Mouse (Mus musculus): ENCODE measurements at regions not wholly inside any gene's neighbourhood (a gene's known extent, or its start where the extent isn't known, plus 50 kb on each side); places are given as distances from the start of the nearest gene placed in this dataset.
"Not testable (repeated sequence)": the region's sequence is repeated elsewhere in the genome, so short reads cannot be mapped to it uniquely, and the experiment has no call there.

- H3K4me3 ChIP-seq (replicated peaks; ENCODE audit: low read length), result no peak overlapping the region
- ATAC-seq (ENCODE audit: low FRiP score) (no peak), DNase-seq (ENCODE audit: low spot score) (no peak)
- H3K36me3 ChIP-seq (replicated peaks; ENCODE audit: control insufficient read depth, insufficient read depth), result no peaks in the 10 kb centered on the region
- H3K27me3 ChIP-seq (ENCODE audit: control insufficient read depth, insufficient read depth, low read length), result no peaks in the 10 kb centered on the region
- no peak overlapping the region for H3K4me2 ChIP-seq (replicated peaks)
- no peak overlapping the region for H3K27ac ChIP-seq
- 97% methylated on average over 4 of the region's 4 CpGs for WGBS
- no peak overlapping the region for H3K9ac ChIP-seq
- no peaks in the 10 kb centered on the region for H3K4me1 ChIP-seq (replicated peaks; ENCODE audit: control insufficient read depth, insufficient read depth, low read length)
- 0 out of 2 replicates have a peak, but pooled peaks cover 4% of the 10 kb centered on the region for H3K9me3 ChIP-seq (ENCODE audit: control insufficient read depth, low read length)
Measured at GRCm38 (mm10) chr14:45797320-45797696, 139.4 kb upstream of the Ddhd1 start.

- H3K36me3 ChIP-seq (replicated peaks; ENCODE audit: control insufficient read depth, insufficient read depth), result no peaks in the 10 kb centered on the region
- H3K27me3 ChIP-seq (ENCODE audit: control insufficient read depth, insufficient read depth, low read length), result no peaks in the 10 kb centered on the region
- 85% methylated on average over 2 of the region's 2 CpGs for WGBS
- no peak overlapping the region for H3K4me2 ChIP-seq (replicated peaks)
- 0 out of 2 replicates have a peak, but pooled peaks cover 4% of the 10 kb centered on the region for H3K9me3 ChIP-seq (ENCODE audit: control insufficient read depth, low read length)
- H3K4me3 ChIP-seq (replicated peaks; ENCODE audit: low read length), result no peak overlapping the region
- ATAC-seq (ENCODE audit: low FRiP score), result no peak
- DNase-seq (ENCODE audit: low spot score), result no peak
- no peak overlapping the region for H3K9ac ChIP-seq
- H3K27ac ChIP-seq, result no peak overlapping the region
- no peaks in the 10 kb centered on the region for H3K4me1 ChIP-seq (replicated peaks; ENCODE audit: control insufficient read depth, insufficient read depth, low read length)
Measured at GRCm38 (mm10) chr14:45799286-45799685, 141.3 kb upstream of the Ddhd1 start.

DNA sequence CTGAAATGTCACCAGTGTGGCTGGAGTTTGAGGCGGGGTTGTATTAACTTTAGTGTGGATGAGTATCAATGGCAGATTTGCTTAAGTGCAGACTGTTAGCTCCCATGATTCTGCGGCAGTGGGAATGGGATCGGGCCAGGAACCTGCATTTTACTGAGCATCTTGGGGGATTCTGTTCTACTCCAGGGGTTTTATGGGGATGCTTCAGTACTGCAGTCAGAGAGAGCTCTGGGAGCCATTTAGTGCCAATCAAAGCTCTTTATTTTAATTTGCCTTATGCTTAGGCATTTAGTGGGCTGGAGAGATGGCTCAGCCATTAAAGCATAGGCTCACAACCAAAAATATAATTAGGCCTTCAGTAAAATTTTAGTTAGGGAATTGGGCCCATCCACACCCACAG lies 148.0 kb upstream of the Ddhd1 start:
- DNase-seq (ENCODE audit: low spot score) (no peak), ATAC-seq (ENCODE audit: low FRiP score) (no peak)
- Histone ChIP-seq H3K27ac (no peak overlapping the region), H3K4me3 (replicated peaks; ENCODE audit: low read length) (no peak overlapping the region), H3K9me3 (ENCODE audit: control insufficient read depth, low read length) (no peaks in the 10 kb centered on the region), H3K9ac (no peak overlapping the region), H3K4me2 (replicated peaks) (no peak overlapping the region), H3K4me1 (replicated peaks; ENCODE audit: control insufficient read depth, insufficient read depth, low read length) (no peaks in the 10 kb centered on the region), H3K36me3 (replicated peaks; ENCODE audit: control insufficient read depth, insufficient read depth) (no peaks in the 10 kb centered on the region), H3K27me3 (ENCODE audit: control insufficient read depth, insufficient read depth, low read length) (no peaks in the 10 kb centered on the region)
- 85% methylated on average over 3 of the region's 3 CpGs for WGBS

- Histone ChIP-seq H3K4me2 (replicated peaks) (no peak overlapping the region), H3K36me3 (replicated peaks; ENCODE audit: control insufficient read depth, insufficient read depth) (no peaks in the 10 kb centered on the region), H3K9ac (no peak overlapping the region), H3K27me3 (ENCODE audit: control insufficient read depth, insufficient read depth, low read length) (no peaks in the 10 kb centered on the region), H3K4me3 (replicated peaks; ENCODE audit: low read length) (no peak overlapping the region), H3K9me3 (ENCODE audit: control insufficient read depth, low read length) (no peaks in the 10 kb centered on the region), H3K27ac (no peak overlapping the region), H3K4me1 (replicated peaks; ENCODE audit: control insufficient read depth, insufficient read depth, low read length) (no peaks in the 10 kb centered on the region)
- DNase-seq (ENCODE audit: low spot score) (no peak), ATAC-seq (ENCODE audit: low FRiP score) (no peak)
- 85% methylated on average over 7 of the region's 7 CpGs for WGBS
Measured at GRCm38 (mm10) chr14:45806726-45807280, 148.9 kb upstream of the Ddhd1 start.

DNA sequence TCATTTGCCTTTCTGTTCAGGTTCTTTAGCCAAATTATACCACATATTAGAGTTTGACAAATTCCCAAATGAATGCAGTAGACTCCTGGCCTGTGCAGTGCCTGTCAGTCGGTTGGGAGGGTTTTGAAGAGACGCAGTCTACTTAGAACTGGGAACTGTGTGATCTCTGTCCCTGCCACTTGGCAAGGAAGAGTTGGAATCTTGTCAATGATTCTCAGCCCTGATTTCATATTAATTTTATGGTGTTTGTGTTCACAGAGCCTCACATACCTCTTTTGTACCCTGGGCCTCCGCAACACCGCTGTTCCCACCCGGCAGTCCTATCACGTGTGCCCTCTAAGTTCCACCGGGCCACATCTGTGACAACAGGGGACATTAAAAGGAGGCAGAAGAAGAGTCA lies 149.8 kb upstream of the Ddhd1 start:
- H3K27ac ChIP-seq, result no peak overlapping the region
- ATAC-seq (ENCODE audit: low FRiP score), result no peak
- H3K9me3 ChIP-seq (ENCODE audit: control insufficient read depth, low read length), result no peaks in the 10 kb centered on the region
- H3K36me3 ChIP-seq (replicated peaks; ENCODE audit: control insufficient read depth, insufficient read depth), result no peaks in the 10 kb centered on the region
- H3K27me3 ChIP-seq (ENCODE audit: control insufficient read depth, insufficient read depth, low read length), result no peaks in the 10 kb centered on the region
- no peak overlapping the region for H3K9ac ChIP-seq
- H3K4me2 ChIP-seq (replicated peaks), result no peak overlapping the region
- WGBS, result 89% methylated on average over 7 of the region's 7 CpGs
- H3K4me1 ChIP-seq (replicated peaks; ENCODE audit: control insufficient read depth, insufficient read depth, low read length), result no peaks in the 10 kb centered on the region
- no peak for DNase-seq (ENCODE audit: low spot score)
- no peak overlapping the region for H3K4me3 ChIP-seq (replicated peaks; ENCODE audit: low read length)

GRCm38 (mm10) chr14:45809491-45809890 lies 151.5 kb upstream of the Ddhd1 start:
- Histone ChIP-seq H3K9me3 (ENCODE audit: control insufficient read depth, low read length) (no peaks in the 10 kb centered on the region), H3K36me3 (replicated peaks; ENCODE audit: control insufficient read depth, insufficient read depth) (no peaks in the 10 kb centered on the region), H3K4me3 (replicated peaks; ENCODE audit: low read length) (no peak overlapping the region), H3K27ac (no peak overlapping the region), H3K27me3 (ENCODE audit: control insufficient read depth, insufficient read depth, low read length) (no peaks in the 10 kb centered on the region), H3K4me2 (replicated peaks) (no peak overlapping the region), H3K4me1 (replicated peaks; ENCODE audit: control insufficient read depth, insufficient read depth, low read length) (no peaks in the 10 kb centered on the region), H3K9ac (no peak overlapping the region)
- no peak for ATAC-seq (ENCODE audit: low FRiP score)
- DNase-seq (ENCODE audit: low spot score), result no peak
- WGBS, result 90% methylated on average over 7 of the region's 7 CpGs

DNA sequence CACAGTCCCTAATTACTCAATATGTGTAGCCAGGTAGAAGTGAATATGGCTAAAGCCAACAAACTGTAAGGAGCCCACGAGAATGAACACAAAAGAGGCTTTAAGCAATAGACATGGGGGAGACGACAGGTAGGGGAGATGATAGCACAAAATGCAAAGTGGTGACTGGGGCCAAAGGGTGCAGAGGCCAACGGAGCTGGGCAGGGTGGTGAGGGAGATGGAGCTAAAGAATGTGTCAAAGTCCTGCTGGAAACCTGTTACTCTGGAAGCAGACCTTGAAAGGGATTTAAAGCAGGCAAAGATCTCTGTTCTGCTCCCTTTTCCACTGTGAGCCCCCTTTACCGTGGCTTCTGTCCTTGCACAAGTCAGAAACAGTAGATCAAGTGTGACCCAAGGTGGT lies 152.2 kb upstream of the Ddhd1 start:
- Histone ChIP-seq H3K4me1 (replicated peaks; ENCODE audit: control insufficient read depth, insufficient read depth, low read length) (no peaks in the 10 kb centered on the region), H3K27me3 (ENCODE audit: control insufficient read depth, insufficient read depth, low read length) (no peaks in the 10 kb centered on the region), H3K27ac (no peak overlapping the region), H3K4me3 (replicated peaks; ENCODE audit: low read length) (no peak overlapping the region), H3K9me3 (ENCODE audit: control insufficient read depth, low read length) (no peaks in the 10 kb centered on the region), H3K4me2 (replicated peaks) (no peak overlapping the region), H3K36me3 (replicated peaks; ENCODE audit: control insufficient read depth, insufficient read depth) (no peaks in the 10 kb centered on the region), H3K9ac (no peak overlapping the region)
- ATAC-seq (ENCODE audit: low FRiP score) (no peak), DNase-seq (ENCODE audit: low spot score) (no peak)
- WGBS, result 83% methylated on average over 4 of the region's 4 CpGs

GRCm38 (mm10) chr14:45810630-45811029 lies 152.7 kb upstream of the Ddhd1 start:
- Histone ChIP-seq H3K36me3 (replicated peaks; ENCODE audit: control insufficient read depth, insufficient read depth) (no peaks in the 10 kb centered on the region), H3K27me3 (ENCODE audit: control insufficient read depth, insufficient read depth, low read length) (no peaks in the 10 kb centered on the region), H3K4me2 (replicated peaks) (no peak overlapping the region), H3K27ac (no peak overlapping the region), H3K4me3 (replicated peaks; ENCODE audit: low read length) (no peak overlapping the region), H3K4me1 (replicated peaks; ENCODE audit: control insufficient read depth, insufficient read depth, low read length) (no peaks in the 10 kb centered on the region), H3K9me3 (ENCODE audit: control insufficient read depth, low read length) (no peaks in the 10 kb centered on the region), H3K9ac (no peak overlapping the region)
- 87% methylated on average over 3 of the region's 3 CpGs for WGBS
- DNase-seq (ENCODE audit: low spot score), result no peak
- no peak for ATAC-seq (ENCODE audit: low FRiP score)

GRCm38 (mm10) chr14:45815598-45815997 lies 157.7 kb upstream of the Ddhd1 start:
- Histone ChIP-seq H3K4me2 (replicated peaks) (no peak overlapping the region), H3K4me3 (replicated peaks; ENCODE audit: low read length) (no peak overlapping the region), H3K27ac (no peak overlapping the region), H3K9me3 (ENCODE audit: control insufficient read depth, low read length) (no peaks in the 10 kb centered on the region), H3K27me3 (ENCODE audit: control insufficient read depth, insufficient read depth, low read length) (no peaks in the 10 kb centered on the region), H3K36me3 (replicated peaks; ENCODE audit: control insufficient read depth, insufficient read depth) (no peaks in the 10 kb centered on the region), H3K4me1 (replicated peaks; ENCODE audit: control insufficient read depth, insufficient read depth, low read length) (no peaks in the 10 kb centered on the region), H3K9ac (no peak overlapping the region)
- WGBS, result 88% methylated on average over 2 of the region's 2 CpGs
- DNase-seq (ENCODE audit: low spot score) (no peak), ATAC-seq (ENCODE audit: low FRiP score) (no peak)

DNA sequence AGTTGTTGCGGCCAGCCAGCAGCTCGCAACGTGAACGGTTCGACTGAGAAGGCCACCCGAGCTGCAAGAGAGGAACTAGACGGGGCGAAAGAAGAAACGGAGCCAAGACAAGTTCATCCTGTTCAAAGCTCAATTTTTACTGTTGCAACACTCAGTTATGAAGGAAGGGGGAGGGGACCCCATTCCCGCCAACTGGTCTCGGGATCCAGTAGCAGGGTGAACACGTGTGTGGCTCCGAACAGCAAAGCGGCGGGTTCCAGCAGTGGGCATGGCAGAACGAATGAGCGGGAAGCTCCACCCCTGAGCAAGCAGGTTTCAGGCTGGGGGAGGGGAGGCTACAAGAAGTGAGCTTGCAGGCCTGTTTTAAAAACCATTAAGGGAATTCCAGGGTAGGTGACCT lies 158.7 kb upstream of the Ddhd1 start:
- H3K9ac ChIP-seq; H3K9me3 ChIP-seq (ENCODE audit: control insufficient read depth, low read length); H3K4me3 ChIP-seq (replicated peaks; ENCODE audit: low read length); H3K4me2 ChIP-seq (replicated peaks); H3K4me1 ChIP-seq (replicated peaks; ENCODE audit: control insufficient read depth, insufficient read depth, low read length); H3K36me3 ChIP-seq (replicated peaks; ENCODE audit: control insufficient read depth, insufficient read depth); H3K27ac ChIP-seq; ATAC-seq (ENCODE audit: low FRiP score); H3K27me3 ChIP-seq (ENCODE audit: control insufficient read depth, insufficient read depth, low read length); DNase-seq (ENCODE audit: low spot score): not testable (repeated sequence)
- 95% methylated on average over 17 of the region's 17 CpGs for WGBS
